Mouse (Mus musculus) liver, embryonic 11.5 days (tissue): ENCODE results near the gene Churc1. TPM values are rescaled to one million over a fixed set of nuclear protein-coding genes. Genes with fewer than 3 reads are reported as not detected.
"Not testable (repeated sequence)": the region's sequence is repeated elsewhere in the genome, so short reads cannot be mapped to it uniquely, and the experiment has no call there.

Source experiments
- ATAC-seq: fragments of 200-750 bp; cut with Nextera tagmentation; replicated peaks from 2 replicates; pipeline ENCODE4 v1.8.0; 2017; ENCODE audit warnings: moderate number of reproducible peaks, mild to moderate bottlenecking, moderate TSS enrichment, moderate library complexity; ENCODE audit not compliant: low FRiP score
- DNase-seq: peaks from one replicate; pipeline ENCODE4 v3.0.0-alpha.2; 2017; ENCODE audit warnings: low spot score
- H3K27ac ChIP-seq: fragments of 300-500 bp; sonication (generic); 2 replicates; pipeline ENCODE4 v1.5.1; 2014; ENCODE audit warnings: mild to moderate bottlenecking, low read depth, low read length, control low read depth
- H3K27me3 ChIP-seq: fragments of 300-500 bp; sonication (generic); replicated peaks from 2 replicates; pipeline ENCODE4 v1.6.1; 2014; ENCODE audit warnings: low read length, mixed read lengths; ENCODE audit not compliant: control insufficient read depth, insufficient read depth
- H3K36me3 ChIP-seq: fragments of 300-500 bp; sonication (generic); 2 replicates; pipeline ENCODE4 v1.6.1; 2014; ENCODE audit warnings: mild to moderate bottlenecking, low read length, moderate library complexity, mixed read lengths; ENCODE audit not compliant: control insufficient read depth, insufficient read depth
- H3K4me1 ChIP-seq: fragments of 300-500 bp; sonication (generic); replicated peaks from 2 replicates; pipeline ENCODE4 v1.6.1; 2014; ENCODE audit warnings: low read length, mixed read lengths; ENCODE audit not compliant: control insufficient read depth, insufficient read depth
- H3K4me2 ChIP-seq: fragments of 300-500 bp; sonication (generic); 2 replicates; pipeline ENCODE4 v1.6.1; 2014; ENCODE audit warnings: mild to moderate bottlenecking, control low read depth, moderate library complexity
- H3K4me3 ChIP-seq: fragments of 300-500 bp; sonication (generic); 2 replicates; pipeline ENCODE4 v1.5.1; 2014; ENCODE audit warnings: low read depth, low read length, control low read depth
- H3K9ac ChIP-seq: fragments of 300-500 bp; sonication (generic); 2 replicates; pipeline ENCODE4 v1.6.1; 2014; ENCODE audit warnings: low read depth, low read length, control low read depth
- H3K9me3 ChIP-seq: fragments of 300-500 bp; sonication (generic); 2 replicates; pipeline ENCODE4 v1.6.1; 2016; ENCODE audit warnings: low read length, inconsistent platforms, mixed read lengths; ENCODE audit not compliant: control insufficient read depth
- WGBS: fragments of 180-500 bp; shearing (Covaris S2); extraction: QIAGEN DNeasy Blood & Tissue Kit; methylation state at CpG from one replicate; pipeline ENCODE4 v1.1.7; 2014; 5-methylcytosine and 5-hydroxymethylcytosine counted together
- polyA plus RNA-seq: library from polyadenylated mRNA; unstranded; fragments of >200 nt; fragmentation: Nextera tagmentation; extraction: Ambion mirVana; gene quantifications from 2 replicates; pipeline ENCODE4 v1.2.1, GENCODE M21; 2014

Churc1 gene
- polyA plus RNA-seq, 1 experiment from 2014 or later = 154 TPM

- Histone ChIP-seq H3K27ac (no peak overlapping the region), H3K36me3 (no peaks in the 10 kb centered on the region; the same call in 1 of the 2 replicates), H3K4me3 (no peak overlapping the region), H3K4me2 (no peak overlapping the region), H3K9ac (no peak overlapping the region), H3K4me1 (no peaks in the 10 kb centered on the region), H3K27me3 (no peaks in the 10 kb centered on the region), H3K9me3 (no peaks in the 10 kb centered on the region)
- ATAC-seq = no peak
- WGBS = 82% methylated on average over 12 of the region's 12 CpGs
- DNase-seq = peak; percentile 22
Observed at GRCm38 (mm10) chr12:76780639-76781468, 15.5 kb downstream of the Churc1 start.

- Histone ChIP-seq H3K9me3 (no peaks in the 10 kb centered on the region), H3K36me3 (no peaks in the 10 kb centered on the region), H3K4me3 (no peak overlapping the region), H3K9ac (no peak overlapping the region), H3K4me2 (no peak overlapping the region), H3K27me3 (no peaks in the 10 kb centered on the region), H3K4me1 (no peaks in the 10 kb centered on the region), H3K27ac (no peak overlapping the region)
- ATAC-seq (no peak), DNase-seq (no peak)
- WGBS = 63% methylated on average over 10 of the region's 10 CpGs
Observed at GRCm38 (mm10) chr12:76784056-76784619, 18.8 kb downstream of the Churc1 start.

GRCm38 (mm10) chr12:76790446-76791084, 25.2 kb downstream of the Churc1 start:
- WGBS = 38% methylated on average over 8 of the region's 8 CpGs
- ATAC-seq = no peak
- Histone ChIP-seq H3K4me2 (no peak overlapping the region), H3K9me3 (no peaks in the 10 kb centered on the region), H3K4me1 (no peaks in the 10 kb centered on the region), H3K4me3 (no peak overlapping the region), H3K27me3 (peaks cover 2% of the 10 kb centered on the region), H3K36me3 (no peaks in the 10 kb centered on the region), H3K9ac (no peak overlapping the region), H3K27ac (no peak overlapping the region)
- DNase-seq = no peak

- DNase-seq, H3K36me3 ChIP-seq, H3K9me3 ChIP-seq, H3K27me3 ChIP-seq, H3K9ac ChIP-seq, H3K4me1 ChIP-seq, H3K4me3 ChIP-seq, H3K4me2 ChIP-seq, H3K27ac ChIP-seq, ATAC-seq: not testable (repeated sequence)
- 33% methylated on average over 14 of the region's 14 CpGs for WGBS
Observed at GRCm38 (mm10) chr12:76792540-76792939, 27.2 kb downstream of the Churc1 start.

GRCm38 (mm10) chr12:76795350-76795749, 30.0 kb downstream of the Churc1 start, which contains the start of gene Gpx2:
Gpx2 (minus strand) TSS chr12:76795554.
- Histone ChIP-seq H3K4me2 (no peak within 1 kb of the TSS), H3K36me3 (no peaks in the 10 kb centered on the region), H3K9me3 (no peaks in the 10 kb centered on the region), H3K4me1 (no peaks in the 10 kb centered on the region), H3K4me3 (no peak within 1 kb of the TSS), H3K27me3 (peaks cover 6% of the 10 kb centered on the region), H3K27ac (no peak within 1 kb of the TSS), H3K9ac (no peak within 1 kb of the TSS)
- WGBS = 70% methylated on average over 5 of the region's 5 CpGs
- DNase-seq = no peak
- no peak for ATAC-seq

GRCm38 (mm10) chr12:76796938-76797539, 31.7 kb downstream of the Churc1 start:
- 63% methylated on average over 7 of the region's 7 CpGs for WGBS
- peaks cover 6% of the 10 kb centered on the region for H3K27me3 ChIP-seq
- ATAC-seq = no peak

GRCm38 (mm10) chr12:76798008-76798720, 32.8 kb downstream of the Churc1 start:
- Histone ChIP-seq H3K4me3 (no peak overlapping the region), H3K27me3 (peaks cover 6% of the 10 kb centered on the region; the same call in 1 of the 2 replicates), H3K9me3 (no peaks in the 10 kb centered on the region), H3K36me3 (no peaks in the 10 kb centered on the region), H3K4me1 (no peaks in the 10 kb centered on the region), H3K4me2 (no peak overlapping the region), H3K27ac (no peak overlapping the region), H3K9ac (no peak overlapping the region)
- ATAC-seq (no peak), DNase-seq (no peak)
- 70% methylated on average over 5 of the region's 5 CpGs for WGBS

More at GRCm38 (mm10) chr12:76796938-76797539, 31.7 kb downstream of the Churc1 start:
- H3K9ac ChIP-seq = no peak overlapping the region
- no peak overlapping the region for H3K4me3 ChIP-seq
- H3K27ac ChIP-seq = no peak overlapping the region
- H3K4me1 ChIP-seq = no peaks in the 10 kb centered on the region
- H3K4me2 ChIP-seq = no peak overlapping the region
- DNase-seq = no peak
- no peaks in the 10 kb centered on the region for H3K9me3 ChIP-seq
- no peaks in the 10 kb centered on the region for H3K36me3 ChIP-seq

- H3K4me1 ChIP-seq = no peaks in the 10 kb centered on the region
- H3K4me3 ChIP-seq = no peak overlapping the region
- H3K27ac ChIP-seq = no peak overlapping the region
- DNase-seq (no peak), ATAC-seq (no peak)
- H3K9me3 ChIP-seq = no peaks in the 10 kb centered on the region
- 86% methylated on average over 10 of the region's 10 CpGs for WGBS
- no peaks in the 10 kb centered on the region for H3K36me3 ChIP-seq
- no peak overlapping the region for H3K4me2 ChIP-seq
- H3K9ac ChIP-seq = no peak overlapping the region
- peaks cover 4% of the 10 kb centered on the region; the same call in 1 of the 2 replicates for H3K27me3 ChIP-seq
Observed at GRCm38 (mm10) chr12:76803028-76803427, 37.7 kb downstream of the Churc1 start.
